Mouse (Mus musculus) liver, adult 2 months (tissue): ENCODE results near the gene Pola2. TPM values are rescaled to one million over a fixed set of nuclear protein-coding genes. Genes with fewer than 3 reads are reported as not detected.

Source experiments
- DNase-seq: peaks from one replicate; pipeline ENCODE4 v3.0.0-alpha.2; 2011; ENCODE audit warnings: low read depth, low spot score; ENCODE audit errors: extremely low read depth
- H3K27ac ChIP-seq: fragments of 200-500 bp; replicated peaks from 2 replicates; pipeline ENCODE4 v1.5.1; 2012; ENCODE audit warnings: low read depth, mild to moderate bottlenecking, control low read depth, inconsistent platforms, low read length; ENCODE audit not compliant: insufficient read depth
- H3K27me3 ChIP-seq: fragments of 200-500 bp; 2 replicates; pipeline ENCODE4 v1.6.1; 2012; ENCODE audit warnings: mild to moderate bottlenecking, moderate library complexity, low read length, inconsistent platforms; ENCODE audit not compliant: control insufficient read depth, insufficient read depth
- H3K36me3 ChIP-seq: fragments of 200-500 bp; 2 replicates; pipeline ENCODE4 v1.6.1; 2012; ENCODE audit warnings: low read length, inconsistent platforms; ENCODE audit not compliant: control insufficient read depth, insufficient read depth
- H3K4me1 ChIP-seq: fragments of 200-500 bp; 2 replicates; pipeline ENCODE4 v1.6.1; 2011; ENCODE audit warnings: low read length; ENCODE audit not compliant: control insufficient read depth, insufficient read depth
- H3K4me3 ChIP-seq: fragments of 200-500 bp; 2 replicates; pipeline ENCODE4 v1.5.1; 2011; ENCODE audit warnings: low read depth, mild to moderate bottlenecking, control low read depth, low read length, moderate library complexity; ENCODE audit not compliant: insufficient read depth
- H3K79me2 ChIP-seq: fragments of 200-500 bp; 2 replicates; pipeline ENCODE4 v1.6.1; 2012; ENCODE audit warnings: inconsistent platforms, mild to moderate bottlenecking, low read length, moderate library complexity; ENCODE audit not compliant: control insufficient read depth, insufficient read depth
- H3K9ac ChIP-seq: fragments of 200-500 bp; 2 replicates; pipeline ENCODE4 v1.6.1; 2012; ENCODE audit warnings: low read depth, mild to moderate bottlenecking, control low read depth, inconsistent platforms, low read length
- CTCF ChIP-seq: fragments of 200-500 bp; IDR thresholded peaks from 2 replicates; pipeline ENCODE4 v1.5.1; 2011; ENCODE audit warnings: low read depth, low read length, control low read depth
- POLR2A ChIP-seq: fragments of 200-500 bp; IDR thresholded peaks from 2 replicates; pipeline ENCODE4 v1.6.1; 2011; ENCODE audit warnings: low read length, control low read depth; ENCODE audit not compliant: insufficient read depth; ENCODE audit errors: extremely low read depth
- WGBS: fragments of 180-500 bp; shearing (Covaris S2); methylation state at CpG from one replicate; pipeline ENCODE4 v1.1.7; 2018; 5-methylcytosine and 5-hydroxymethylcytosine counted together
- polyA plus RNA-seq: library from polyadenylated mRNA; depleted of rRNA; stranded (reverse); fragments of >200 nt; gene quantifications from 2 replicates; pipeline ENCODE4 v1.2.3, GENCODE M21; 2012
- total RNA-seq: library from RNA; depleted of rRNA; stranded (reverse); fragments of >200 nt; gene quantifications from 2 replicates; pipeline ENCODE4 v1.2.3, GENCODE M21; 2014

The Pola2 gene
- total and polyA plus RNA-seq, 2 experiments, result 6.7 to 14.3 TPM

DNA sequence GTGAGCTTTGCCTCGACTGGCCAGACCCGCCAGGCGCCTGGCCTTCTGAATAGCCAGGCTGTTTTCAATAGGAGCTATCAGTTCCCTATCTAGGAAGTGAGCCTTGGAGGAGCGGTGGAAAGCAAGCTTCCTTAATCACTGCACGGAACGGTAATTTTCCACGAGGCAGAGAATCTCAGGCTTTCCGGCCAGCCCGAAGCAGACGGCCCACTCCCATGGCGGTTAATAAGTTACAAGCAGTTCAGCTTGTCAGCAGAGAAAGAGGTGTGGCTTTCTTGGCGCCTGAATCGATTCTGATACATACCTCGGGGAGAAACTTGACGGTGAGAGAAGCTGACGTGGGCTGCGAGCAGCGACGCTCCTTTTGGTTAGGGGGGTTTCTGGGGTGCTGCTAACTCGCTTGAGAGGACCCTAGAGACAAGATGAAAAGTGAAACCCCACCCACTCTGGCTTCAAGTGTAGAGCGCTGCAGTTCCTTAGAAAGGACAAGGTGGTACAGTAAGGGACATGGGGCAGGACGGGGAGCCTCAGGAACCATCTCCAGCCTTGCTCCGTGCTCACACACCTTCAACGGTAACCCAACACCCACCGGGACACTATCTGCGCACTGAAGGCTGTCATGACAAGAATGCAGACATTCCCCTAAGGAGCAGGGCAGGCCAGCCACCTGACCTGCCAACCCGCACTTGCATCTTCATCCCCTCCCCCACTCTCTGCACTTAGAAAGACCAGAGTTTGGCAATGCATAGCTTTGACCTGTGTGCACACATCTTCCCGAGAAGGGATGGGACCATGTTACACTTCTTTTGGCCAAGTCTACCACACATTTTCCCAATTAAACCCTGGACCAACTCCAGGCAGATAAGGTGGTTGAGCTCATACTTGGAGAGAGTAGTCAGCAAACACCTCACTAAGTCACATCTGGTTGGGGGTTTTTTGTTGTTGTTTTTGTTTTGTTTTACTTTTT is 8.0 kb downstream of the Pola2 start:
- no peak for TF ChIP-seq CTCF
- H3K4me1 ChIP-seq, result peaks cover 15% of the 10 kb centered on the region
- H3K79me2 ChIP-seq, result no peaks in the 10 kb centered on the region
- WGBS, result 11% methylated on average over 28 of the region's 28 CpGs
- H3K27ac ChIP-seq, result peak overlapping the region; percentile 72
- peaks cover under 1% of the 10 kb centered on the region; the same call in 1 of the 2 replicates for H3K36me3 ChIP-seq
- H3K4me3 ChIP-seq, result 0 out of 2 replicates have a peak overlapping the region, but pooled peaks have one; percentile 2
- peak; percentile 78 for DNase-seq
- peak overlapping the region; percentile 19; the same call in 1 of the 2 replicates for H3K9ac ChIP-seq
- H3K27me3 ChIP-seq, result no peaks in the 10 kb centered on the region

DNA sequence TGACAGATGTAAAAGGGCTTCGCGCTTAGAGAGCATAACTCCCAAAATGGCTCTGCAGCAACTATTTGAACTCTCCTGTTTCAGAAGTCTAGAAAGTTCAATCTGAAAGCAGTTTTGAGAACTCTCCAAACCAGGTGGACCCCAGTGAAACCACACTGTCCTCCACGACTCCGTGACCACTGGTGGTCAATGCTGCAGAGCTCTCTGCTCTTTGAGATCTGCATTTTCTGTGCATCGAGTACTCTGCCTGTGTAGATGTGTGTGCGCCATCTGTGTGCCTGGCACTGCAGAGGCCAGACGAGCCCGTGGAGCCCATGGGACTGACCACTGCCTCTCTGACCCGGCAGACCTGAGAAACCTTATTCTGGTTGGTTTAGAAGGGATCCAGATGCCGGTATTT is 9.1 kb downstream of the Pola2 start:
- DNase-seq, result no peak
- H3K27ac ChIP-seq, result peak overlapping the region; percentile 22; the same call in 1 of the 2 replicates

DNA sequence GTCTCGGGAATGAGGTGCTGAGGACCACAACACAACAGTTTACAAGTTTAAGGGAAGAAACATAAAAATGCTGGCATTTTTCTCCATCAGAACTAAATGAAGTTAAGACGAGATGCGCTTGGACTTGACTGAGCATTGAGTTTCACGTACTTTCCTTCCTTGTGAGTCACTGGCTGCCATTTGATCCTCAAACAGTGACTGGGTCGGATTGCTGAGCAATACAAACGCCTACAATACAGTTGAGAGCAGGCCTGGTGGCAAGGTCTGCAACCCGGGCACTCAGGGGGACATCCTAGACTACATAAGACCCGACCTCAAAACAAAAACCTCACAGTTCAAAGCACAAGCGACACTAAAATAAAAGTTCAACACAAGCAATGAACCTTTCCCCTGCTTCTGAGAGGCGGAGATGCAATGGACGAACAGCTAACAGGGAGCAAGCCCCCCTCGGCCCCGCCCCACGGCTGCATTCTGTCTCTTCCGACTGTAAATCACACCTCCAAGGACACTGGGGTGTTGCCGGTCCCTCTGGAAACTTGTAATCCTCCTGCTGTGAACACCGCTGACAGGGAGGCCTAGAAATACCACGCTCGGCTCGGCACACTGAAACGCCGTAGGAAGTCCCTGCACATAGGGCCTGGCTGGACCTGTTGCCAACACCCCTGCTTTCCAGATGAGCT is 9.8 kb downstream of the Pola2 start:
- no peak for DNase-seq
- Histone ChIP-seq H3K79me2 (no peaks in the 10 kb centered on the region), H3K27ac (no peak overlapping the region), H3K36me3 (peaks cover 3% of the 10 kb centered on the region; the same call in 1 of the 2 replicates), H3K4me1 (peaks cover 15% of the 10 kb centered on the region), H3K4me3 (no peak overlapping the region), H3K9ac (no peak overlapping the region), H3K27me3 (no peaks in the 10 kb centered on the region)
- WGBS, result 93% methylated on average over 22 of the region's 22 CpGs
- no peak for TF ChIP-seq CTCF

More for the DNA sequence above, 9.1 kb downstream of the Pola2 start:
- H3K27me3 ChIP-seq, result no peaks in the 10 kb centered on the region
- H3K36me3 ChIP-seq, result peaks cover 3% of the 10 kb centered on the region; the same call in 1 of the 2 replicates
- 88% methylated on average over 10 of the region's 10 CpGs for WGBS
- peaks cover 15% of the 10 kb centered on the region for H3K4me1 ChIP-seq
- H3K9ac ChIP-seq, result no peak overlapping the region
- H3K79me2 ChIP-seq, result no peaks in the 10 kb centered on the region
- no peak overlapping the region for H3K4me3 ChIP-seq
- TF ChIP-seq POLR2A (no peak), CTCF (no peak)

DNA sequence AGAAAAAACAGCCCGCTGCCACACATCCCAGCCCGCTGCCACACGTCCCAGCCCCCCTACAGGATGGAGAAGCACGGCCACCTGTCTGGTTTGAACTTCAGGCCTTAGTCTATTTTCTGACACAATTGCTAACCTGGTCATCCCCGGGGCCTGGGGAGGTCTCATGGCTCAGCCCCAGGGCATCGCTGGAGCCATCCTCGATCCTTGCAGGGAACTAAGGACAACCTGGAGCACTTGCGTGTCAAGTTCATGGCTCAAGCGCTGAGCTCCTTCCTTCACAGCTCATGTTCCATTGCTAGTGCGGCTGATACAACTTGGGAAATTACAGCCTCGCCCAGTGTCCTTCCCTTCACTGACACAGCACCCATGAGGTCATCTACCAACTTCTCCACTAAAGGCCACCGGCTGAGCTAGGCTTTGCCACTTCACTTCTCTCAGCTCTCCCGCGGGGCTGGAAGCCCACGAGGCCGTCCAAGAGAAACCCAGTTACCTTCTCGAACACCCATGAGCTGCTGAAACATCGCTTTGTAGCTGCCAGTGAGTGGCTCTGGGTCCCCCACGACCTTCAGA is 10.7 kb downstream of the Pola2 start:
- WGBS, result 89% methylated on average over 19 of the region's 19 CpGs
- Histone ChIP-seq H3K27ac (no peak overlapping the region), H3K36me3 (peaks cover 3% of the 10 kb centered on the region; the same call in 1 of the 2 replicates), H3K79me2 (no peaks in the 10 kb centered on the region), H3K4me3 (no peak overlapping the region), H3K27me3 (no peaks in the 10 kb centered on the region), H3K4me1 (peaks cover 15% of the 10 kb centered on the region), H3K9ac (no peak overlapping the region)
- TF ChIP-seq CTCF (no peak), POLR2A (no peak)
- no peak for DNase-seq

DNA sequence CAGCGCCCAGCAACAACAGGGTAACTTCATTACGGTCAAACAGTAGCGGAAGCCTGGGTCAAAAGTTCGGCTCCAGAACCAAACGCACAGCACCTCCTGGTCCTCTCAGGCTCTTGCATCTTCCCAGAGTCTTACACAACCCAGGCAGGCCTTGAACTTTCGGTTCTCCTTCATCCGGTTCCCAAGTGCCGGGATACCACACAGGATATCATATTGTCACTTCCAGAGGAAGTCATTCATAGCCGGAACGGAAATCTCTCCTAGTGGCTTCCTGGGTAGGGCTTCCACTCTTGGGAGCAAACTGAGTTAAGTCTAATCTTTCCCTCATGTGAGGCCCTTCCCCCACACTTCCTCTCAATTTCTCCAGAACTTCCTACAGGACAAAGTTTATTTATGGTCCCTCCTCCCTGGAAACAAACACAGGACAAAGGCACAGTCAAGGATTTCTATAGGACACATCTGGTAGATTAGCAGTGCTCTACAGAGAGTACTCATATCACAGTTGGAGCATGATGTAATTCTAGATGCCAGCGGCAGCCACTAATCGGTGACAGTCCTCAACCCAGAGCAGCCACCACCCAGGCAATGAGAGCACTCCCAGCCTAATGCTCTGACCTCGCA is 11.8 kb downstream of the Pola2 start:
- WGBS, result 73% methylated on average over 13 of the region's 13 CpGs
- peak; percentile 58 for DNase-seq
- Histone ChIP-seq H3K27me3 (no peaks in the 10 kb centered on the region), H3K36me3 (peaks cover 3% of the 10 kb centered on the region; the same call in 1 of the 2 replicates), H3K4me1 (peaks cover 12% of the 10 kb centered on the region), H3K79me2 (no peaks in the 10 kb centered on the region), H3K4me3 (no peak overlapping the region), H3K27ac (peak overlapping the region; percentile 75), H3K9ac (no peak overlapping the region)
- TF ChIP-seq CTCF (no peak), POLR2A (no peak)
